Mouse (Mus musculus): ENCODE data around the gene Ptprr.

The Ptprr gene

DNA sequence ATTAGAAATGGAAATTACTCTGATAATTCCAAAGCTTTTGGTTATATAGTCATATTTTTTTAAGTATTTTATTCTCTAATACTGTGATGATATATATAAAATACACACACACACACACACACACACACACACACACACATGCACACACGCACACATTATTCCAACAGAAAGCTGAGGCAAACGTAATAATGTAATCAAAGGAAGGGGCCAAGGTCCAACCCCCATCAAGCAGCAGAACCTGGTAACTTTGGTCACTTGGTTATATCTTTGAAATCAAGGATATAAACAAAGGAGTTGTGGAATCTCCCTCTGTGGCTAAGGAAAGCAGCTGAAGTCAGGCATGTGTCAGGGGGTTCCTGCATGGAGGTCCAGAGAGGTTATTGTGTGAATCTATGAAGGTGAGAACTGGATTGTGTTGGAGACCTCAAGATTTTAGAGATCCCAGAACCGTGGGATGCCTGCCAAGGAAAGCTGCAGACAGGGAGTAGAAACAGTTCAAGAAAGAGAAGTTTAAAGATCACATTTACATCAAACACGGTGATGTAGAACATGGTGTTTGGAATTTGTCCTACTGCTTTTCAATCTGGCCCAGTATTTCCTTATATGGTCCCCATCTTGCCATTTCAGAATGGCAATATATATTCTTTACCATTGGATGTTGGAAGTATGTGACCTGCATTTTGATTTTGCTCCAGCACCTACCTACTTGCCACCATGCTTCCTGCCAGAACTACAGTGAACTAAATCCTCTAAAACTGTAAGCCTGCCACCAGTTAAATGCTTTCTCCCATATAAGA is 98.1 kb downstream of the Ptprr start:
- no peak for DNase-seq (ENCODE audit: low spot score in 2 of 2)

- no peak for DNase-seq (ENCODE audit: low spot score in 2 of 2)
Observed at GRCm38 (mm10) chr10:116117060-116117459, 99.0 kb downstream of the Ptprr start.

GRCm38 (mm10) chr10:116121463-116121862 is 103.5 kb downstream of the Ptprr start:
- no peak for DNase-seq (ENCODE audit: low spot score in 2 of 2)

DNA sequence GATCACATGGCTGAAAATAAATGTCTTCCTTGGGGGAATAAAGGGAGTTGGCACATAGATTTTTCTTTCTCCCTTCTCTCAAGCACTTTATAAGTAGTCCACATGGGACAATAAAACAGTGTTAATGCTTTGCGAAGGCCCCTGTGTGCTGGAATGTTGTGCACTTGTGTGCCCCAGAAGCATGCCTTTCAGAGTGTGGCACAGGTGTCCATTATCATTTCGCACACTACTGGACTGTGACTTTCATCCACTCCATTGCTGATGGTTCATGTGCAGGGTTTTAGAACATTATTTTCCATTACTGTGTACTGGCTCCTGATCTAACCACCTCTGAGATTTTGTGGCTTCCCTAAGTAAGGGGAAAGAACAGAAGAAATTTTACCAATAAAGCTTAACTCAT is 105.8 kb downstream of the Ptprr start:
- DNase-seq (ENCODE audit: low spot score in 2 of 2), result no peak

DNA sequence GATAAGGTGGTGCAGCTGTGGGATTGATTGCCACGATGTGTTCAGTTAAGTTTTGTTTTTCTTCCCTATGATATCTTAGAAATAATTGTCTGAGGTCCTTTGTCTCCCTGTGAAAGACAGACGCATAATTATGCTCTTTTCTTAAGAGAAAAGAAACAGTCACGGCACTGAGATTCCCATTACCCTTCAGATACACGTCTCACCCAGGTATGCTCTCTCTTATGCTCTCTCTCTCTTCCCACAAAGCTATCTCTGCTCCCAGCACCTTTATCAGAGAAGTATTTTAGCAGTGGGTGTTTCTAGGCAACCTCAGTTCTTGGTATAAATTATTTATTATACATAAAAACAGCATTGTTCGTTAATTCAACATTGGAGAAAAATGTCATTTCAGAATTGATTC is 107.4 kb downstream of the Ptprr start:
- DNase-seq (ENCODE audit: low spot score in 2 of 2), result no peak

DNA sequence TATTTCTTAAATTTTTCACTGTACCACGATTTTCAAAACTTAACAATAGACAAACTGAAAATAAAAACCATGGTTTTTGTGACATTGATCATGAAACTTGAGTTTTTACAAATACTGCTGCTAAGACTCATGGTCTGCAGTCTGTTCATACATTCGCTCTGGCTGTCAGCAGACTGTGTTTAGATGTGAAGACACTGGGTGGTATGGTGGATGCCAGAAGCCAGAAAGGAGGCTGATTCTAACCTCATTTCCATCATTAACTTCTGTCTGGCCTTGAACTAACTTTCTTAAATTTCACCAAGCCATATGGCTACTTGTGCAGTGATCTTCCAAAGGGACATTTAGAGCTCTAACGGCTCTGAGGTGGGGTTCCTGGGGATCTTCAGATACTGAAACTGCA is 112.4 kb downstream of the Ptprr start:
- DNase-seq (ENCODE audit: low spot score in 2 of 2), result no peak

DNA sequence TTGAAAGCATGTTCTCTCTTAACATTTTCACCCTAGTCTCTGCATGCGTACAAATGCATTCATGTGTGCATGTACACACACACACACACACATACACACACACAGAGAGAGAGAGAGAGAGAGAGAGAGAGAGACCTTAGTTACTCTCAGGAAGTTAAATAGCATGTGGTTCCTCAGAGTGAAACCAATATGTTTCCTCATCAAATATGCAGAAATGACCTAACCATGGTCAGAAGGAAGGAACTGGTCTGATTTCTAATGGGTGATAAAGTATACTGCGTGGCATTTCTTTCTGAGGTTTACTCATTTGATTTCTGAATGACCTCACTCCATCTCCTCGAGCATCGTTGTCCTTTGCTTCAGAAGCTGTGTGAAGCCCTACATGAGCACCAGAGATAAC is 113.2 kb downstream of the Ptprr start:
- DNase-seq (ENCODE audit: low spot score in 2 of 2), result no peak

DNA sequence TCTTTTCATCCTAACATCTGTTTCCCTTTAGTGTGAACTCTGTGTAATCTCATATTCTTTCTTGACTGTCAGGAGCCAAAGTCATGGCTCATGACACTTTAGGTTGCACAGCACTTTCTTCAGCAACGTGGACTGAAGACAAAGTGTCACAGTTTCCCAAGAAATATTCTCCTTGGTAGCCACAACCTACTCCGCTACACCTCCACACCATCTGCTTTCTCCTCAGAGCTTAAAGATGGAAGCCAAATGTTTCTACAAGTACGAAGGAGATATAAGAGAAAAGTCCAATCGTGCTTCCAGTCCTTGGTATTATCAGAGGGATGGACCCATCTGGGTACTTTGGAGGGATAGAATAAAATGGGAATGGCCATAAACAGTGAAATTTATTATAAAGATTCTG is 114.2 kb downstream of the Ptprr start:
- no peak for DNase-seq (ENCODE audit: low spot score in 2 of 2)

- DNase-seq (ENCODE audit: low spot score in 2 of 2), result no peak
Observed at GRCm38 (mm10) chr10:116135187-116135586, 117.2 kb downstream of the Ptprr start.

GRCm38 (mm10) chr10:116140226-116140625 is 122.2 kb downstream of the Ptprr start:
- DNase-seq (ENCODE audit: low spot score in 2 of 2), result no peak

GRCm38 (mm10) chr10:116143684-116144083 is 125.7 kb downstream of the Ptprr start:
- DNase-seq (ENCODE audit: low spot score in 2 of 2), result no peak

DNA sequence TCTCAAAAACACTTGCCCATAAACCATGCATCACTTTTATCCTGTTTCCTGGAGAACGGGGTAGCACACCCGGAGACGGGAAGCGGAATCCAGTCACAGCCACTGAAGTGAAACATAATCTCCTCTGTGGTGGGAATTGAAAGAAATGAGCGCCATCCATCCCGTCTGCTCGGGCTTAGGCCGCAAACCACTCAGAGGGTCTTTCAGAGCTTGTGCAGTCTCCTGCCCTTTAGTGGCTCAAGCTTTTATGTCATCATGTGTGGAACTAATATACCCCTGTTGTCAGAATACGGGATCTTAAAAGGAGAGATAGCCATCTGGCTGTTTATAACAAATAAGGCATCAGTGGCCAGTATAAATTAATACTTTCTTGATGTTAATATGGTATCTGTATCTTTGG is 128.1 kb downstream of the Ptprr start:
- no peak for DNase-seq (ENCODE audit: low spot score in 2 of 2)

DNA sequence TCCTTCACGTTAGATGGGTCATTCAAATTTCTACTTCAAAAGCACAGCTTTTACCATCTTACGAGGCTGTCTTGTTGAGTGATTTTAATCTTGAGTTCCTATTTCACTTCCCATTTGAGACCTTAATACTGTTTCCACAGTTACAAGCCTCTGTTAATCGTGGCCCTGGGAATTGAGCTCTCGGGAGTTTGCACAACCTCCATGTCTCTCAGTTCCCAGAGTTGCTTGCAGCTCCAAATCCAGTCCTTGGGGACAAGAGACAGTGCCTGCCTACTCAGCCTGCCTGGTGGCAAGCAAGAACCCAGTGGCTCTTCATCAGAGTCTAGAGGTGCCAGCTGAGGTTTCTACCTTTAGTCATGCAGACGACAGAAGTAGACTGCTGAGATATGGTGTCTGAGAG is 136.7 kb downstream of the Ptprr start:
- no peak for DNase-seq (ENCODE audit: low spot score in 2 of 2)

- DNase-seq (ENCODE audit: low spot score in 2 of 2), result no peak
Observed at GRCm38 (mm10) chr10:116156699-116157098, 138.7 kb downstream of the Ptprr start.

DNA sequence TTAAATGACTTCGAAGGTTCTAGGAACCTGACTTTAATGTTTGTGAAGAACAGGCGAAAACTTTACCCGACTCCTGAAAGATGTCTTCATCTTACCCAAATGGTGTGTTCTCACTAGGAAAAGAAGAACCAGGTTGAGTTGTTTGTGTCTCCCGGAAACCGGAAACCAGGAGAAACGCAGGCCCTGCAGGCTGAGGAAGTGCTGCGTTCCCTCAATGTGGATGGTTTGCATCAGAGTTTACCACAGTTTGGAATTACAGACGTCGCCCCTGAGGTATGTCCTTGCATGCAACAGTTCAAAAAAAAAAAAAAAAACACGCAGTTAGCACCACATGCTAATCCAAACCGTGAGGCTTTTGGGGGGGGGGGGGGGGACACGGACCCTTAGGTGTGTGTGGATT is 144.3 kb downstream of the Ptprr start:
- no peak for DNase-seq (ENCODE audit: low spot score in 2 of 2)

- no peak for DNase-seq (ENCODE audit: low spot score in 2 of 2)
Observed at GRCm38 (mm10) chr10:116175324-116175883, 157.4 kb downstream of the Ptprr start.

GRCm38 (mm10) chr10:116177390-116178179 is 159.6 kb downstream of the Ptprr start:
- no peak for DNase-seq (ENCODE audit: low spot score in 2 of 2)

DNA sequence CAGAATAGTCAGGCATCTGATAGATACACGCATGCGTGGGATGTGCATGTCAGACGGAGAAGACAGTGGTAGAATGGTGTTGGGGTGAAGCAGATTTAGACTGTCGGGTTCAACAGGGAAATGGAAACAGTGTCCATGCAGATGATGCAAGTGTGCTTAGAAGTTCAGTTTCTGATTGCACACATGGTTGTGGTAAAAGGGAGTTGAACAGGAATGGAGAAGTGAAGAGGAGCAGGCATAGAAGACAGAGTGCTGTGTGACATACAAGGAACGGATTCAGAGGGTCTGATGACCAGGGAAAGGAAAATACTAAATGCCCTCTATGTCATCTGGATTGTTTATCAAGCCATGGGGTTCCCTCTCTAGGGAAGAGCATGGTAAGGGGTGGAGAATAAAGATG is 163.2 kb downstream of the Ptprr start:
- DNase-seq (ENCODE audit: low spot score in 2 of 2), result no peak

- no peak for DNase-seq (ENCODE audit: low spot score in 2 of 2)
Observed at GRCm38 (mm10) chr10:116182221-116182620, 164.2 kb downstream of the Ptprr start.

- DNase-seq (ENCODE audit: low spot score in 2 of 2), result no peak
Observed at GRCm38 (mm10) chr10:116183258-116183657, 165.2 kb downstream of the Ptprr start.

DNA sequence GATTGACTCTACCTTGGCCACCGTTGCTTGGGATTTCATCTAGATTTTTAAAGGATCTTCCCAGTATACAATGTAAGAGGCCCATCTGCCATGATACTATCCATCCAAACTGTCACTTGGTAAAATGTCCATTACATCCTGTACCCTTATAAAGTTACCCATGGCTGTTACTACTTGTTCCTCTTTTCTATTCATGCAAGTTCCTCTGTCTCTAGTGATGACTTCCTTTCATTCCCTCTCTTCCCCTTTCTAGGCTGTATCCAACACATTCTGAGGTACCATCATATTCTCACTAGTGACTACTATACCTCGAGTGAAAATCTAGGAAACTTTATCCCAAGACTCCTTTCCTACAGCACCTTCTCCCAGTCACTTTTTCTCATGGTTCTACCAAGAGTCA is 173.7 kb downstream of the Ptprr start:
- DNase-seq (ENCODE audit: low spot score in 2 of 2), result no peak

DNA sequence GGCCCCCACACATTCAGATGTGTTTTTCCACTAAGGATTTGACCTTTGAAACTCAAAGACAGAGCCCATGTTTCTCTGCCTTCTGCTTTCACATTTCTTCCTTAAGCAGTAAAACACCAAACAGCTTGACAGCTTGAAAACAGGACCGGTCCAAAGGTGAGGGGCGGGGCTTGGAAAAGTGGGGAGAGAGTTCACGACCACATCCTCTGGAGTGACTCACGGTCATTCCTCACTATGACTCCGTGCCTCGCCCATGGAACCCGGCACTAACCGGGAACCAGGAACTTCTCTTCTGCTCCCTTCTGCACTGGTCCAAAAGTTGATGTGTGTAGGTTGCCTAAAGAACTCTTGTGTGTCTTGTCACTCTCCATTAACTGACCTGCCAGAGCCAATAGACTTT is 174.3 kb downstream of the Ptprr start:
- no peak for DNase-seq (ENCODE audit: low spot score in 2 of 2)

- no peak for DNase-seq (ENCODE audit: low spot score in 2 of 2)
Observed at GRCm38 (mm10) chr10:116194409-116194808, 176.4 kb downstream of the Ptprr start.
